Mouse (Mus musculus): ENCODE data around the gene Lyrm1.

The Lyrm1 gene

DNA sequence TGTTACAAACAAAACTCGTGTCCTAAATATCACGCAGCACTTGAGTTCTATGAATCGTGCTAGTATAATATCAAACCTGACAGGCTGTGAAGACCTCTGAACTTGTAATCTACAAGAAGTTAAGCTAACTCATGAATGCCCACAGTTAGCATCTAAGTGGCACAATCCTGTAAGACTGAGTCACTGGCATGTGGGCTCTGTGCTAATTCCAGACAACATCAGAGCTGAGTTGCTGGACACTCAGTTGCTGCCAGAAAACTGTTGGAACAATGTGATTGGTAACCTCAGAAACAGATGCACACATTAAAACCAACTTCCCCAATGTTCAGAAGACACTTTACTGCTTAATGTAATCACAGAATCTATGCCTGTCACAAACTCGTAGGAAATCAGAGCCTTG, 7.8 kb upstream of the Lyrm1 start:
- no peak for DNase-seq (ENCODE audit: low read depth, low spot score)

DNA sequence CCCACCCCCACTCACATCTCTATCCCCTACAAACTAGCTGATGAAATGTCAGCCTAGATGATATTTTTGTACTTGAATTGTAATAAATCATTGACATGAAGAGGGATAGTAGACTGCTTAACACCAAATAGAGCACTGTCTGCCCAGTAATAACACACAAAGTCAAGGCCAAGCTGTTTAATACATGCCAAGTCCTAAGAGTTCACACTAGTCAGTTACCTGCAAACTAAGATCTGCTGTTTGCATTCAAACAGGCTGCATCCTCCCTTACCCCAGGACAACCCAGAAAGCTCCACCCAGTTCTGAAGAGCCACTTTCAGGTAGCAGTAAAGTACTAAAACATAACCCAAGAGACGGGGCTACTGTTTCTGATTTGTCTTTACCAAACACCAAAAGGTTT, 3.5 kb upstream of the Lyrm1 start:
- DNase-seq (ENCODE audit: low read depth, low spot score), result no peak

DNA sequence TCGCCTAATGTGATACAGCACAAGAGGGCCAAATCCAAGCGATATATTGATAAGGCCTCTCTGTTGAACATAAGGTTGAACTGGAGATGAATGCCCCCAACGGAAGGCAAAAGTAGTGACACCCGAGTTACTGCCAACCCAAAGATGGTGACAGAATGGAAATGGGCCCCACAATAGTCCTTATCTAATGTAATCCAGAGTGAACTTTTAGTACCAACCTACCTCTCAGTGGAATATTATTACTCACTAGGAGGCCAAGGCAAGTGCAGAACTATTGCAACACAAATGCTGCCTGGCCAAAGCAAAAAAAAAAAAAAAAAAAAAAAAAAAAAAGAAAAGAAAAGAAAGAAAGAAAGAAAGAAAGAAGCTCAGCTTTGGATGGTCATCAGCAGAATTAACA, 2.9 kb upstream of the Lyrm1 start:
- DNase-seq (ENCODE audit: low read depth, low spot score), result no peak

DNA sequence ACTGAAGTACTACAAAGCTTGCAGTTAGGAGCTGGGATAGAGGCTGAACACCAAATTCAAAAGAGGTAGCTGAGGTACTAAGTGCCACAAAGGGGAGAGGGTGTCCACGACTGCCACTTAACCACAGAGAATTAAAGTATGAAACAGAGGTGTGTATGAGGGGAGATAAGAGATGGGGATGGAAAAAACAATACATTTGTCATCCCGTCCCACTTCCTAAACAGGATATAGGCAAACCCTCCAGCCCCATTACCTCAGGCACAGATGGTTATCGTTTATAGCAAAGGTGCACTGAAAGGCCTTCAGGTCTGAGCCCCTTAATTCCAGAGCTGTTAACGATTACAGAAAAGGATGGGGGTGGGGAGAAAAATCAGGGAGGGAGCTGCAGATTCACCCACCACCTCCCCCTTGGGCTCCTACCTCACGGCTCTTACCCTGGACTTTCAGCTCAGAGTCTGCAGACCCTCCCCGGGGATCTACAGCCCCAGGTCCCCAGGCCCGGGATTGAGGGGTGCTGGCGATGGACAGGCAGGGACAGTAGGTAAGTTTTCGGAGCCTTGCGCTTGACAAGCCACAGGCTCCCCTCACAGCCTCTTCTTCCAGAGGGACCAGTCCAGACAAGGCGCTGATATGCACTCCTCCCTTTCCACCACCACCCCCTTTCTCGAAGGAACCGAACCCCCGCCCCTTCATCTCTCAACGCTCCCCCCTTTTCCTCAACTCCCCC, 680 bp upstream of the Lyrm1 start:
- peak; percentile 7 for DNase-seq (ENCODE audit: low read depth, low spot score)

DNA sequence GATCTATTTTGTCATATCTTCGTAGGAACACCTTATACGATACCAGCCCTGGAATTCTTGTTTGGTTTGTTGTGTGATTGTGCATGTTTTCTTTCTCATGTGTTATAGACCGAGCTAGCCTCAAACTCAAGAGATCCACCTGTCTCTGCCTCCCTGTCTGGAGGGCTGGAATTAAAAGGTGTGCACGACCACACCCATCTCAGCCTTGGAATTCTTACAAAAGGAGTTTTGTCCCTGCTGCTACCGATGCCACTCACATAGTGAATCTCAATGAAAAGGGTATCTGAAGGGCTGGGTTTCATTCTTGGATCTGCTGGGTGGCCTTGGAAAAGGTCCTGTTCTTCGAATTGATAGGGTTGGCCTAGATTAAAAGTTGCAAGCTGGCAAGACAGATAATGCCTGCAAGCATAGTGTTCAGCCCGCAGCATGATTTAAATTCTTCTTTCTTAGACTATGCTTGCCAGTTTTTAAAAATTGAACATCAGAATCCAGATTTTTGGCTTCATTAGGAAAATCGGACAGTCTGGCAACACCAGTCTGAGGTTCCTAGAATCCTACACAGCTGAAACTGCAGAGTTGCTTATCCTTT, 2.0 kb downstream of the Lyrm1 start:
- DNase-seq (ENCODE audit: low read depth, low spot score), result peak; percentile 62

DNA sequence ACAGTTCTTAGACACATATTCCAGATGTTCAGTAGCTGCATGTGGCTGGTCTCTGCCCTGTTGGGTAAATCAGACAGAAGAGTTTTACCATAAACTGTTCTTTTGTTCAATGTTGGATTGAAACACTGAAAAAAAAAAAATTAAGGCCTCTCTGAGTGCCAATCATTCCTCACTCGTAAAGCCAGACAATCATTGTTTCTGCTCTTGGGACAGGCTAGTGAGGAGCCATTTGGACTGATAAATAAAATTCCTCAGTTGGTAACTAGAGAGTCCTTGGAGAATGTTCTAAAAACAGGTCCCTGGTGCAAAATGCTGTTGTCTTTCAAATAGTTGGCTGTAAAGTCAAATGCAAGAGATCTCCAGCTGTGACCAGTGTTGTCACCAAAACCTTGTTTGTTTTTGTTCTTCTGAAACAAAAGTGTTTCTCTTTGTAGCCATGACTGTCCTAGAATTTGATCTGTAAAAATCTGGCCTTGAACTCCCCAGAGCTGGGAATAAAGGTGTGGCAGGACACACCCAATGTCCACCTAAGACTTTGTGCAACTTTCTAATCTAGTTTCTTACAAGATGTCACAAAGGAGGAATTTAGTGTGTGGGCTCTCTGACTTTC, 2.7 kb downstream of the Lyrm1 start:
- peak; percentile 82 for DNase-seq (ENCODE audit: low read depth, low spot score)

DNA sequence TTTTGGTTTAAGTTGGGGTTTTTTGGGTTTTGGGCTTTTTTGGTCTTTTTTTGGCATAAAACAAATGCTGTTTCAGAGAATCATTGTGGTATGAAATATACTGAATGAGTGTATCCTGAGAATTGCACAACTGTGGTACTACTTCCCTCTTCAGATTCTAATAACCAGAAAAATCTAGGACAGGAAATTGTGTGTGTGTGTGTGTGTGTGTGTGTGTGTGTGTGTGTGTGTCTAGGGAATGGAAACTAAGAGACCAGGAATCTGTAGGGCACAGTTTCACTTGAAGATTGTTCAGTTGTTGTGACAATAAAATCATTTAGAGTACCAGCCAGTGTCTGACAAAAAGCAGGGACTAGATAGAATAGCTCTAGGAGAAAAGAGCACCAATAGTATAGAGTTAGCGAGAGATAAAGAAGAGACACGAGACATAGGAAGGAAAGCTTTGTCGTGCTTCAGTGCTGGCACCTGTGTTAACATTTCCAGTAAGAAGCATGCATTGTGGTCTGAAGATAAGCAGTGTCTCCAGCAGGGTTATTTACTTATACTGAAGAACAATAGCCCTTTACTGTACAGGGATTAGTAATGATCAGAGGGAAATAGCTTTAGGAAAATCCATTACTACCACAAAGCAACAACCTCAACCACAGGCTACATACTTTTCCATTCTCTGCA, 3.9 kb downstream of the Lyrm1 start:
- DNase-seq (ENCODE audit: low read depth, low spot score), result no peak

DNA sequence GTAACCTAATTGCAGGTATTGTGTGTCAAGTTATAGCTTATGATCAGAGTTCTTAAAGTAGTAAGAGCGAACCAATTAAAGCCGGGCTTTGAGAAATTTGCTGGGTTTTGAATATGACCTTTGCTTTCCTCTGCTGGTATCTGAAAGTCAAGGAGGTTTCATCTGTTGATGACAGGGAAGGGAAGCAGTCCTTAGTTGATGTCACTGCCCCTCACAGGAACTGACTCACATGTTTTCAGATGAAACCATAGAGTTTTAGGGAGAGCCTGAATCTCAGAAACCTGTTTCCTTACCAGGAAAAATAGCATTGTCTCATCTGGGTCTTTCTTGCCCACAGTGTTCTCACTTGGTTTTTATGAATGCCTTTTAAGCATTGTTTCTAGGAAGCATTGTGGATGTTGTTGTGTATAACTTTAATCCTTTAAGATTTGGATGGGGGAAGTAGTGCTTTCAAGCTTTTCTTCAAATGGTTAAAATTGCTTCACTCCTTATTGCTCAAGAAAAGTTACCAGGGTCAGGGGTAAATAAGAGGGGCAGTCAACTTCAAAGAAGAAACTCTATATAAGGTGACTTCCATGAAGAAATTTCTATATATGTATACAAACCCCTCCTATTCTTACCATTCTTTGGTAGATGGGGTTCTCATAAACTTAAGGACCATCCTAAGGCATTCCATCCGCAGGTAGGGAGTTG, 11.0 kb downstream of the Lyrm1 start:
- no peak for DNase-seq (ENCODE audit: low read depth, low spot score)

DNA sequence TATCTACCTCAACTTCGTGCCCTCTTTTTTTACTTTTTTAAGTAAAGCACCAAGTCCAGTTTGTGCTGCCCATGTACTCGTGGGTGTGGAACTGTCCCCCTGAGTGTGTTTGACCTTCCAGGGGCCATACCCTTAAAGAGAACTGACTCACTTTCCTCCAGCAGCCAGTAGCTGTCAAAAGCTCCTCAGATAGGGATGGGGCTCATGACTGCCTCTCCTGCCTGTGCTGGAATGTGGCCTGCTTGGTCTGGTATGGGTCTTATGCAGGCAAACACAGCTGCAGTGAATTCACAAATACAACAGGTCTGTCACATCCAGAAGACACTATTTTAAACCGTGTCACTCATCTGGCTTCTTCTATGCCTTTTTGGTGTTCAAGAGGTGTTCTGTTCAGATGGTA, 16.1 kb downstream of the Lyrm1 start:
- no peak for DNase-seq (ENCODE audit: low read depth, low spot score)

DNA sequence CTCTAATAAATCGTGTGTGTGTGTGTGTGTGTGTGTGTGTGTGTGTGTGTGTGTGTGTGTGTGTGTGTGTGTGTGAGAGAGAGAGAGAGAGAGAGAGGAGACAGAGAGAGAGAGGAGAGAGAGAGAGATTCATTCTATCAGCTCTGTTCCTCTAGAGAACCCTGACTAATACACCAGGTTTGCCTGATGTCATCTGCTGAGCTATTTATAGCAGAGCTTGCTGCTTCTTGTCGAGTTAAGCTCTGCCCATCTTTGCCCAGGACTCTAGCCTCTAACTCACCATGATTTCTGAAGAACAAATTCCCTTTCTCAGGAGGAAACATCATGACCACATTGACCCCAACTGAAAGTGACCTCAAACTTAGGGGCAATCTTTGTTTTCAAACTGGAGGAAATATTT, 24.8 kb downstream of the Lyrm1 start:
- no peak for DNase-seq (ENCODE audit: low read depth, low spot score)

DNA sequence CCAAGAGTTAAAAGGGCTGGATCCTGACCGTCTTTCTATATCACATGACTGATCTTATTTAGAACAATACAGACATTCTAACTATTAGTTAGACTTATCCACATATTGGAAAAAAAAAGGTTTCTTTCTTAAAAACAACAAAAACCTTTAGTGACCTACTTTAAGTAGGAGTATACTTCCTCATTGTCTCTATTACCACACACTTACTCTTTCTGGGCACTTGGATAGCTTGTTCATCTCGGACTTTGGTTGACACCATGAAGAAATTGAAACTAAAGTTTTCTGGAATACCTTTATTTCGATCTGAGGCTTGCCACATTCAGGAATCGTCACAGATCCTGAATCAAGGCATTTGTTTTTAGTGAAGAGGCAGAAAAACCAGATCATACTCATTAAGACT, 25.4 kb downstream of the Lyrm1 start:
- DNase-seq (ENCODE audit: low read depth, low spot score), result no peak

DNA sequence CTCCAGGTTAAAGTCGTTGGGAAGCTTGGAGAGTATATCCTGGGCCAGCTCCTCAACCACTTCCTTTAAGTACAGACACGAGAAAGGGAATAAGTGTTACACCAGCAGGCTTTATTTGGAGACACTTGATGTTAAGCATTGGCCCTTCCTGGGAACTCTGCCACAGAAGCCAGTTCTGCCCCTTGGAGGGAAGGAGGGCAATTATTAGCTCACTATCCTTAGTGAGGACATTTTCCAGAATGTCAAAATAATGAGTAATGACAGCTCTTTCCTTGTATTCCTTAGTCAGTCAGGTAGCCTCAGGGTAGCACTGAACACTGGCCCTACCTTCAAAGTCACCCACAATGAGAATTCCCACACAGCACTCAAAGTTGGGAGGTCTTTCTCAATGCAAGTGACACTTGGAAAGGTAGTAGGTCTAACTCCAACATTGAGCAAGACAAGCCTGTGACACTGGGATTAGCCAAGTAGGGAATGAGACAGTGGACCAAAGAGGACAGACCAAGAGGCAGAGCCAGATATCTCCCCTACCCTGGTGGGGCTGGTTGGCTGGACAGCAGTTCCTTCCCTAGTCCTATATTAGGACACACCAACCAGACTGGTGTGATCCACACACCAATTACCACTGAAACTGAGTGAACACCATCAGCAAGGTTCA, 33.3 kb downstream of the Lyrm1 start:
- no peak for DNase-seq (ENCODE audit: low read depth, low spot score)

DNA sequence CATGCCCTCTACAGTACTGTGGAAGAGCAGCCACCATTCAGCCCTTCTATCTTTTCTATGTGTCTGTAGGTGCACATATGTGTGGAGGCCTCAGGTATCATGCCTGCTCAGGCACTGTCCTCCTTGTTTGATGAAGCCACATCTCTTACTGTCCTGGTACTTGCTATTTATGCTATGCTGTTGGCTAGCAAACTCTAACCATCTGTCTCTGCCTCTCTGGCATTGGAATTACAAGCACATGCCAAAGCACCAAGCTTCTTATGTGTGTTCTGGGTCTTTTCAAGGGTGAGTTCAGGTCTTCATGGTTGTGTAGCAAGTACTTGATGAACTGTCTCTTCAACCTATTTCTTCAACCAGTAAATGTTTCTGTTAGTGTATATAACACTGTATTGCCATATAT, 40.7 kb downstream of the Lyrm1 start:
- no peak for DNase-seq (ENCODE audit: low read depth, low spot score)

DNA sequence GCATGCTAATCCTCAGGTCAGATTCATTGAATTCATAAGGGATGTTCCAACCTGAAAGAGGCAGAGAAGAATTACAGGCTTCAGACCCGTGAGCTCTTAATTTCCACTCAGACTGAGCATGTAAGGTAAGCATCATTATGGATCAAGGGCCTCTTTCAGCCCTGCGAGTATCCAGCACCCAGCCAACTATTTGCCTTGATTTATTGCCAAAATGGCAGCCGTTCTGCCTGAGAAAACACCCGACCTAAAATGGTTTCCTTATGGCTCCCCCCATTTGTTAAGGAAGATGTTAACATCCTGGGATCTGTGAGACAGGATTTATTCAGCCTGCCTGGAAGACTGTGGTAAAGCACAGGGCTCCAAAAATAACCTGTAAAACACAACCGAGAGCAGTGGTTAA, 41.4 kb downstream of the Lyrm1 start:
- DNase-seq (ENCODE audit: low read depth, low spot score), result no peak

DNA sequence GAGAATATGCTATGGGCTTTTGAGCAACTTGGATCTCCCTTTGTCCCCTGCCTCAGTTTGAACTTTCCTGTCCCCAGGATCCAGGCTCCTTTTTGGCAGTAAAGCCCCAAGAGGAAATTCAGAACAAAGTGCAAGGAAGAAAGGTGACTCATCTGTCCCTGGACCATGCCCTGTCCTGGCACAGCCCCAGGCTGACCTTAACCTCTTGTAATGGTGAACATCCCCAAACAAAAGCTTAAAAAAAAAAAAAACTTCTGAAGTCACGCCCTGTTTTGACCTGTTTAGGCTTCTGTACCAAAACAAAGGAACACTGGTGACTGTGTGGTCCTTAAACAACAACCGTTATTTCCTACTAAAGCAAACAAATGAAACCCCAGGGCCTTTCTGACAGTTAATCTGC, 45.9 kb downstream of the Lyrm1 start:
- peak; percentile 56 for DNase-seq (ENCODE audit: low read depth, low spot score)

DNA sequence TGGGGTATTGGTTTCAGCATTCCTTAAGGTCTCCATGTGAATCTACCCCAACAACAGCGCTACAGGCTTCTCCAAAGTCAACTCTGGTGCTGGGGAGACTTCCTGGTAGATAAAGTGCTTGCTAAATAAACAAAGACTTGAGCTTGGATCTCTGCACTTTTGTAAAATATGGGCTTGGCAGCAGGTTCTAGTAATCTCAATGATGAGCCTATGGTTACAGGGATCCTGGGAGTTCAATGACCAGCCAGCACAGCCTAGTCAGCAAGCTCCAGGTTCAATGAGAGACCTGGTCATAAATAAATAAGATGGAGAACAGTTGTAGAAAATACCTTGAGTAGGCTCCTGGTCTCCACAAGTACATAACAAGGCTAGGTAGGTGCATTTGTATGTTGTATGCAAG, 58.4 kb downstream of the Lyrm1 start:
- no peak for DNase-seq (ENCODE audit: low read depth, low spot score)

DNA sequence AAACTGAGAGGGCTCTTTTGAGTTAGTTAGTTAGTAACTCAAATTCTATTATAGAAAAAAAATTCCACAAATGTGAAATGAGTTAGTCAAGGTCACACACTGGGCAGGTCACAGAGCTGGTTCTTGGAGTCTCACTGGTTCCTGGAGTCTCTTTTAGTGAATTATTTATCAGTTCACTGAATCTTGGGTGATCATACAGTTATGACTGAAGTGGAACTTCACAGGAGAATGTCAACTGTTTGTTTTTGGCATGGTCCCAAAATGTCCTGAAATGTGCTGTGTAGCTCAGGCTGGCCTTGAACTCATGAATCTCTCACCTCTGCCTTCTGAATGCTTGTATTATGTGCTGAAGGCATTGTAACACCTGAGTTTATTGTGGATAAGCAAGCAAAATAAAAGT, 61.8 kb downstream of the Lyrm1 start:
- no peak for DNase-seq (ENCODE audit: low read depth, low spot score)

DNA sequence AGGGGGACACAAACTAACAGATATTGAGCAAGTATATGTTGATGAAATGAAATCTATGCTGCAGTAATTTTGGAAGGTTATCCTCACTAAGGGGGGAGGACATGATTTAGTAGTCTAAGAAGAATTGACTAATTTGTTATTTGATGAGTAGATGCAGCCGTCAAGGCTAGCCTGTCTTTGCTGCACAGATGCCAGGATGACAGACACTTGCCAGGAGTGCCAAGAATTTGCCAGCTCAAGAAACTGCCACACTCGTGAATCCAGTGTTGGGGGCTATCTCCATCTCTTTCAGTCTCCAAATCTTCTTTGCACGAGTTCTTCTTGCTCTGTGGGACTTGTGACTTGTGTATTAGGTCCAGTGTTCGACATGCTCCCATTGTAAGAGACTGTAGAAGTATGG, 63.4 kb downstream of the Lyrm1 start:
- DNase-seq (ENCODE audit: low read depth, low spot score), result no peak

DNA sequence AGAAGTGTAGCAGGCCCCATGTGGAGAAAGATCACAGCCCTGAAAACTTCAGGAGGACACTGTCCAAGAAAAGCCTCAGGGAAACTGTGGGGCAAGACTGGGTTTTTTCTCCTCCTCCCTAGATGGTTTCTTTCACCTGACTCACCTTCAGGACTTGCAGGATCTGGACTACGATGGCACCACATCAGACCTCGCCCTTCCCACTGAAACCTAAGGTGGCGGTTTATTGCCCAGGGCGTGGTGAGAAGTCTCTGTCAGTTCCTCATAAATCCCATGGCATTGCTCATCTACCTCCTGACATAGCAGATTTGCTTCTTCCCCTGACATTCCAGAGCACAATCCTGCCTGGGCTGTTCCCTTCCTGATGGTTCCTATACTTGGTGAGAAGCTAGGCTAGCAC, 63.8 kb downstream of the Lyrm1 start:
- DNase-seq (ENCODE audit: low read depth, low spot score), result no peak

DNA sequence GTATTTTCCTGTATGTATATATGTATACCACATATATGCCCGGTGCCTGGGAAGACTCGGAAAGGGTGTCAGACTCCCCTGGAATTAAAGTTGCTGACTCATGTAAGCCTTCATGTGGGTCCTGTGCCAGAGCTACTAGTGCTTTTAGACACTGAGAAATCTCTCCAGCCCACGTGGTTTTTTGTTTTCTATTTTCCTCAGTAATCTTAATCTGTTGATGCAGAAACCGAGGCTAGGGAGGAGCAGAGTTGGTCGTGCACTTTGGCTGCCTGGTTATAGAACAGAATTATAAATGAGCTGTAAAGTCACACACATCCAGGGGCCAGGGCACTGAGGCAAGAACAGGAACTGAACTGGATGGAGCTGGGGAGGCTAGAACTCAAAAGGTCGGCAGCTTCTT, 64.3 kb downstream of the Lyrm1 start:
- DNase-seq (ENCODE audit: low read depth, low spot score), result no peak

DNA sequence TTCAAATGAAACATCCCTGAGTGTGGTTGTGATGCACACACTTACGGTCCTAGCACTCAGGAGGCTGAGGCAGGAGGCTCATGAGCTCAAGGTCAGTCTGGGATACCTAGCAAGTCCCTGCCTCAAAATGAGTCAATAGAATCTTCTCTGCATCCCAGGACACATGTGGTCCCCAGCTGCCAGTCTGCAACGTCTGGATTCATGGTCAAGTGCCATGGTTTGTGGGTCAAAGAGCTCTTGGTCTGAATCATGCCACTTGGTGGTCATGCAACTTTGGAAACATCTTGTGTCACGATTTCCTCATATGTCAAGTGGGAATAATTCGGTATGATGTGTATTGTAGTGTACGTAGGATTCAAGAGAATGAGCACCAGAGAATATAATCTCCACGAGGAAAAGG, 64.9 kb downstream of the Lyrm1 start:
- DNase-seq (ENCODE audit: low read depth, low spot score), result no peak

DNA sequence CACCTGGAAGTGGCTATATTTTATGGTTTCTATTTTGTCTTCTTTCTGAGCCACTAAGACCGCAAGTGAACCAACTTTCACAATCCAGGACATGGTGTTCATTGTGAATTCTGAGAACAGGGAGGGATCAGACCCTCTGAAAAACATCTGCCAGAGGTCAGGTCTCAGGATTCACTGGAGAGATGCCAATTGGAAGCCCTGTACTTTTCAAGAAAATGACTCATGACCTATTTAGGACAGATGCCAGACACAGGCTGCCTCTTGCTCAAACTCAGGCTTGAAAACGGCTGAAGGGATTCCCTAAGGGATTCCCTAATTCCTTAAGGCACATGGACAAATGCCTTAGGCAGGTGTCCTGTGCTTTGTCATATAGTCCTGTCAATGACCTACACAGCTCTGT, 65.4 kb downstream of the Lyrm1 start:
- no peak for DNase-seq (ENCODE audit: low read depth, low spot score)
